Mouse (Mus musculus) bone marrow macrophage, adult 2 months (primary cell): ENCODE measurements around the gene Tubb5.

Experiments used
- CTCF ChIP-seq: IDR thresholded peaks from 2 replicates; pipeline ENCODE4 v1.5.1; 2012; ENCODE audit warnings: low read depth, mild to moderate bottlenecking, low read length, moderate library complexity
- POLR2A ChIP-seq: IDR thresholded peaks from 2 replicates; pipeline ENCODE4 v1.6.1; 2012; ENCODE audit warnings: mild to moderate bottlenecking, low read depth, low read length, borderline replicate concordance

DNA sequence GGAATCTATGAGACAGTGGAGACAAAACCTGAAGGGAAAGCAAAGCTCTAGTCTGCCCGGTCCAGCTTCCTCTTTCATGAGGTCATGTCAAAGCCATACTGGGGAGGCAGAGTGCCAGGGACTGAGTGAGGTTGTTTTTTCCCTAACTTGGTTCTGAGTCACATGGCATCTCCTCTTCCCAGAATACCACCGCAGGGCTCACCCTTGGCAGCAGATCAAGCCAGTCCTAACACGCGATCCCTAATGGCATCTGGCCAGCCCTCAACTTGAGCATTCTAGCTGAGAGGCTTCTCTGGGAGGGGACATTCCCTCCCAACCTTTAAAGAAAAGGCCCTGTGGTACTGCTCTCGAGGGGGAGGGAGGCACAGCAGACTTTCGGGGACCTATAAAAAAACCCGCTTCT lies 24.9 kb downstream of the Tubb5 start:
- no peak for TF ChIP-seq CTCF
- no peak for TF ChIP-seq POLR2A
